In the genomic region with DNA sequence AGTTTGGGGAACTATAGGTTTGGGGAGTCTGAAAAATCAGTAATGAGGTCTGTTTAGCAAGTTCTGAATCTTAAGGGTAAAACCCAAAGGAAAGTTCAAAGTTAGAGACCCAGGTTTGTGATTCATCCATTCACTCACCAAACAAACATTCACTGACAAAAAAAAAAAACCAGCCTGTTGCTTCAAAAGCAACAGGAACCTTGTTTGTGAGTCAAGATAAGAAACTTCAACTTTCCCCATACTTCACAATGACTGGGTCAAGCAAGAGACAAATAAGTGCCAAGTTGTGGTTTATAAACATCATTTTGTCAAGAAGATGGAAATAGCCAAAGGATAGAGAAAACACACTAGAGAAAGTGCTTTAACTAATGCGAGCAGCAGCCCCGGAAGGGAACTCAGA, we compare ENCODE assay signal across 26 mouse cellular contexts.
"Had no signal": no experiment of that assay in that cellular context is flagged by ENCODE, and none has a peak within 500 bp of the region (broad histone marks: within the 10 kb centered on the region; RNA-seq: fewer than 3 reads in every experiment).

No protein-coding gene starts in this region.

- H3K27ac ChIP-seq: gastrocnemius, adult 2 months; heart, adult 2 months; heart, embryonic 13.5 days; heart, embryonic 15.5 days; hindbrain, embryonic 13.5 days; hindbrain, embryonic 15.5 days; hindbrain, postnatal 0 days; kidney, embryonic 15.5 days; kidney, postnatal 0 days; limb, embryonic 12.5 days; liver, embryonic 13.5 days; liver, embryonic 15.5 days had no signal

- H3K4me1 ChIP-seq: heart, embryonic 15.5 days; hindbrain, embryonic 13.5 days; hindbrain, embryonic 15.5 days; kidney, embryonic 15.5 days; limb, embryonic 12.5 days; liver, embryonic 13.5 days; liver, embryonic 15.5 days had no signal

- DNase-seq: gastrocnemius, adult 2 months; gastrocnemius, postnatal 10 days; gastrocnemius, postnatal 36 days; heart, adult 11 months; heart, adult 2 months; heart, postnatal 14 days; heart, postnatal 36 days; kidney, adult 11 months; kidney, adult 2 months; kidney, adult 9 months; kidney, postnatal 14 days; kidney, postnatal 36 days; layer of hippocampus, adult 9-11 months; layer of hippocampus, postnatal 36 days; left cerebral cortex, postnatal 4 days; liver; liver, embryonic 13.5 days had no signal

- H3K4me3 ChIP-seq: gastrocnemius, adult 2 months; heart, adult 2 months; heart, embryonic 13.5 days; heart, embryonic 15.5 days; hindbrain, embryonic 13.5 days; hindbrain, embryonic 15.5 days; kidney, embryonic 15.5 days; limb, embryonic 12.5 days; liver, embryonic 13.5 days; liver, embryonic 15.5 days had no signal
